Mouse (Mus musculus) kidney, adult 2 months (tissue): Measurements from ENCODE around the gene Dclk3.

ENCODE experiments used
- CTCF ChIP-seq: fragments of 200-500 bp; conservative IDR thresholded peaks from 2 replicates; pipeline ENCODE4 v1.5.1; 2011; ENCODE audit warnings: low read depth, mild to moderate bottlenecking, control low read depth, low read length, moderate library complexity, mixed read lengths; ENCODE audit not compliant: insufficient read depth, insufficient read length
- POLR2A ChIP-seq: fragments of 200-500 bp; IDR thresholded peaks from one replicate; pipeline ENCODE4 v1.6.1; 2011; ENCODE audit warnings: low read depth, low read length, control low read depth

DNA sequence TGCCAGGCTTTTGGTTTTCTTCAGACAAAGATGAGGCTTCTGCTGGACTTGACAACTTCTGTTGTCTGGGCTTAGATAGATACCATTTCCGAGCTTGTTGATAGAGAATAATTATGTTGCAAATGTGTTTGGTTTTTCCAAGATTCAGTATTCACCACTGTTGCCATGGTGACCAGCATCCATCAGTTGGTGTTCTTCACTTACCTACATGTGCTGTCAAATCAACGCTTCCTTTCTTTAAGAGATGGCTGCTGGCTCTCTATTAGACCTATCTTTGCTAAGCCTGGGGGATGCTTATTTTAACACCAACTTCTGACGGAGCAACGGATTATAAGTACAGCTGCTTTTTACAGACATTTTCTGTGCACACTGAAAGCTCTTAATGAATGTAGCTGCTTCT is 37.1 kb downstream of the Dclk3 start:
- TF ChIP-seq CTCF: no peak
- no peak for TF ChIP-seq POLR2A
